Mouse (Mus musculus) splenic B cell, adult 2 months (primary cell): ENCODE results near the gene Pofut2.
A peak's percentile ranks its signal among the peaks of the same experiment; 100 is the strongest.

Source experiments
- DNase-seq: peaks from one replicate; pipeline ENCODE4 v3.0.0-alpha.2; 2011; ENCODE audit warnings: low read depth, low spot score
- H3K27me3 ChIP-seq: 2 replicates; pipeline ENCODE4 v1.6.1; 2012; ENCODE audit warnings: mild to moderate bottlenecking, low read length, moderate library complexity, mixed read lengths; ENCODE audit not compliant: control insufficient read depth, poor library complexity, insufficient read depth, severe bottlenecking
- H3K36me3 ChIP-seq: 2 replicates; pipeline ENCODE4 v1.6.1; 2012; ENCODE audit warnings: mild to moderate bottlenecking, low read length, moderate library complexity, mixed read lengths; ENCODE audit not compliant: control insufficient read depth, poor library complexity, insufficient read depth, severe bottlenecking

The Pofut2 gene

GRCm38 (mm10) chr10:77243572-77244161 lies 15.4 kb upstream of the Pofut2 start:
- Histone ChIP-seq H3K36me3 (no peaks in the 10 kb centered on the region), H3K27me3 (no peaks in the 10 kb centered on the region)
- DNase-seq = no peak

- Histone ChIP-seq H3K27me3 (no peaks in the 10 kb centered on the region), H3K36me3 (no peaks in the 10 kb centered on the region)
- no peak for DNase-seq
Observed at GRCm38 (mm10) chr10:77244777-77245176, 14.2 kb upstream of the Pofut2 start.

- no peak for DNase-seq
Observed at GRCm38 (mm10) chr10:77247048-77247447, 12.0 kb upstream of the Pofut2 start.

GRCm38 (mm10) chr10:77247707-77248106 lies 11.3 kb upstream of the Pofut2 start:
- no peaks in the 10 kb centered on the region for H3K36me3 ChIP-seq
- H3K27me3 ChIP-seq = no peaks in the 10 kb centered on the region
- no peak for DNase-seq

More at GRCm38 (mm10) chr10:77247048-77247447, 12.0 kb upstream of the Pofut2 start:
- Histone ChIP-seq H3K27me3 (no peaks in the 10 kb centered on the region), H3K36me3 (no peaks in the 10 kb centered on the region)

- Histone ChIP-seq H3K27me3 (no peaks in the 10 kb centered on the region), H3K36me3 (no peaks in the 10 kb centered on the region)
- DNase-seq = no peak
Observed at GRCm38 (mm10) chr10:77251223-77251783, 7.7 kb upstream of the Pofut2 start.

- DNase-seq = no peak
- no peaks in the 10 kb centered on the region for H3K27me3 ChIP-seq
- no peaks in the 10 kb centered on the region for H3K36me3 ChIP-seq
Observed at GRCm38 (mm10) chr10:77251784-77252539, 7.1 kb upstream of the Pofut2 start.

GRCm38 (mm10) chr10:77252790-77253189 lies 6.2 kb upstream of the Pofut2 start:
- Histone ChIP-seq H3K36me3 (no peaks in the 10 kb centered on the region), H3K27me3 (no peaks in the 10 kb centered on the region)
- peak; percentile 78 for DNase-seq

GRCm38 (mm10) chr10:77255231-77255630 lies 3.8 kb upstream of the Pofut2 start:
- DNase-seq = no peak
- H3K36me3 ChIP-seq = no peaks in the 10 kb centered on the region

GRCm38 (mm10) chr10:77255676-77256075 lies 3.3 kb upstream of the Pofut2 start:
- no peaks in the 10 kb centered on the region for H3K36me3 ChIP-seq
- H3K27me3 ChIP-seq = no peaks in the 10 kb centered on the region
- DNase-seq = no peak

More at GRCm38 (mm10) chr10:77255231-77255630, 3.8 kb upstream of the Pofut2 start:
- no peaks in the 10 kb centered on the region for H3K27me3 ChIP-seq

- Histone ChIP-seq H3K36me3 (peaks cover 5% of the 10 kb centered on the region; the same call in 1 of the 2 replicates), H3K27me3 (no peaks in the 10 kb centered on the region)
- no peak for DNase-seq
Observed at GRCm38 (mm10) chr10:77258041-77258590, 902 bp upstream of the Pofut2 start.

- no peak for DNase-seq
- peaks cover 5% of the 10 kb centered on the region; the same call in 1 of the 2 replicates for H3K36me3 ChIP-seq
- H3K27me3 ChIP-seq = no peaks in the 10 kb centered on the region
Observed at GRCm38 (mm10) chr10:77260166-77260875, 1.3 kb downstream of the Pofut2 start.

- H3K36me3 ChIP-seq = peaks cover 15% of the 10 kb centered on the region; the same call in 1 of the 2 replicates
- H3K27me3 ChIP-seq = no peaks in the 10 kb centered on the region
- no peak for DNase-seq
Observed at GRCm38 (mm10) chr10:77266281-77266680, 7.3 kb downstream of the Pofut2 start.

GRCm38 (mm10) chr10:77267027-77267426 lies 8.0 kb downstream of the Pofut2 start:
- peaks cover 15% of the 10 kb centered on the region; the same call in 1 of the 2 replicates for H3K36me3 ChIP-seq
- DNase-seq = no peak
- H3K27me3 ChIP-seq = no peaks in the 10 kb centered on the region

- no peak for DNase-seq
Observed at GRCm38 (mm10) chr10:77269129-77269528, 10.1 kb downstream of the Pofut2 start.

More at GRCm38 (mm10) chr10:77269129-77269528, 10.1 kb downstream of the Pofut2 start:
- Histone ChIP-seq H3K36me3 (peaks cover 10% of the 10 kb centered on the region; the same call in 1 of the 2 replicates), H3K27me3 (no peaks in the 10 kb centered on the region)
